Mouse (Mus musculus) cerebellum, adult 2 months (tissue): ENCODE measurements around the gene Kirrel. TPM values are rescaled to one million over a fixed set of nuclear protein-coding genes. Genes with fewer than 3 reads are reported as not detected.
"Not testable (repeated sequence)": the region's sequence is repeated elsewhere in the genome, so short reads cannot be mapped to it uniquely, and the experiment has no call there.

Experiments
- DNase-seq, 2 experiments: peaks; one replicate each; pipeline ENCODE4 v3.0.0; 2021
- H3K27ac ChIP-seq: fragments of 200-500 bp; 2 replicates; pipeline ENCODE4 v1.5.1; 2012; ENCODE audit warnings: low read length, control low read depth, inconsistent platforms; ENCODE audit not compliant: insufficient read depth
- H3K27me3 ChIP-seq: fragments of 200-500 bp; 2 replicates; pipeline ENCODE4 v1.6.1; 2012; ENCODE audit warnings: inconsistent platforms, mild to moderate bottlenecking, low read length, moderate library complexity; ENCODE audit not compliant: control insufficient read depth, insufficient read depth
- H3K4me1 ChIP-seq: fragments of 200-500 bp; 2 replicates; pipeline ENCODE4 v1.6.1; 2011; ENCODE audit warnings: low read length; ENCODE audit not compliant: control insufficient read depth, insufficient read depth
- H3K4me3 ChIP-seq: fragments of 200-500 bp; replicated peaks from 2 replicates; pipeline ENCODE3; 2011; ENCODE audit warnings: mild to moderate bottlenecking, low read depth, low read length, control low read depth; ENCODE audit not compliant: insufficient read depth
- CTCF ChIP-seq: fragments of 200-500 bp; IDR thresholded peaks from 2 replicates; pipeline ENCODE4 v1.5.1; 2011; ENCODE audit warnings: low read depth, mild to moderate bottlenecking, control low read depth, low read length, moderate library complexity, borderline replicate concordance; ENCODE audit not compliant: insufficient read depth
- POLR2A ChIP-seq: fragments of 200-500 bp; IDR thresholded peaks from 2 replicates; pipeline ENCODE4 v1.6.1; 2011; ENCODE audit warnings: low read length, control low read depth, borderline replicate concordance; ENCODE audit not compliant: insufficient read depth
- WGBS: fragments of 180-500 bp; shearing (Covaris S2); methylation state at CpG from one replicate; pipeline ENCODE4 v1.1.7; 2018; 5-methylcytosine and 5-hydroxymethylcytosine counted together
- polyA plus RNA-seq: library from polyadenylated mRNA; depleted of rRNA; stranded (reverse); fragments of >200 nt; gene quantifications from 2 replicates; pipeline ENCODE4 v1.2.3, GENCODE M21; 2012

Gene Kirrel
- polyA plus RNA-seq, 1 experiment, result 5.6 TPM

DNA sequence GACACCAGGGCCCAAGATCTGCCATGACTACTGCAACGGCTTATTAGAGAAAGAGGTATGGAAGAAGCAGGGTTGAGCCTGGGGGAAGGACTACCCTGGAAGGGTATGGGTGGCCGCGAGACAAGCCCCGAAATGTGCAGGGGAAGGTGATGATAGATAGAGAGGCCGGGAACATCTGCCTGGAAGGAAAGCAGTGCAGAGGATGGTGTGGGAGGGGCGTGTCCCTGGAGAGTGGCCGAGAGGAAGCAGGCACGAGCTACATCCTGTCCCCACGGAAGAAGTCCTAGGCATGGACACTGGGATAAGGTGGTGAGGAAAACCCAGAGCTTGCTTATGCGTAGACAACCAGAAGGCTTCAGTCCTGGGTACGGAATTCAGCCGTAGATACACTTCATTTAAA, 56.9 kb downstream of the Kirrel start:
- no peak for TF ChIP-seq CTCF
- no peak for TF ChIP-seq POLR2A
- no peak overlapping the region for H3K4me3 ChIP-seq
- no peaks in the 10 kb centered on the region for H3K27me3 ChIP-seq
- no peaks in the 10 kb centered on the region for H3K4me1 ChIP-seq
- 92% methylated on average over 12 of the region's 12 CpGs for WGBS
- DNase-seq, result no peak
- no peak overlapping the region for H3K27ac ChIP-seq

DNA sequence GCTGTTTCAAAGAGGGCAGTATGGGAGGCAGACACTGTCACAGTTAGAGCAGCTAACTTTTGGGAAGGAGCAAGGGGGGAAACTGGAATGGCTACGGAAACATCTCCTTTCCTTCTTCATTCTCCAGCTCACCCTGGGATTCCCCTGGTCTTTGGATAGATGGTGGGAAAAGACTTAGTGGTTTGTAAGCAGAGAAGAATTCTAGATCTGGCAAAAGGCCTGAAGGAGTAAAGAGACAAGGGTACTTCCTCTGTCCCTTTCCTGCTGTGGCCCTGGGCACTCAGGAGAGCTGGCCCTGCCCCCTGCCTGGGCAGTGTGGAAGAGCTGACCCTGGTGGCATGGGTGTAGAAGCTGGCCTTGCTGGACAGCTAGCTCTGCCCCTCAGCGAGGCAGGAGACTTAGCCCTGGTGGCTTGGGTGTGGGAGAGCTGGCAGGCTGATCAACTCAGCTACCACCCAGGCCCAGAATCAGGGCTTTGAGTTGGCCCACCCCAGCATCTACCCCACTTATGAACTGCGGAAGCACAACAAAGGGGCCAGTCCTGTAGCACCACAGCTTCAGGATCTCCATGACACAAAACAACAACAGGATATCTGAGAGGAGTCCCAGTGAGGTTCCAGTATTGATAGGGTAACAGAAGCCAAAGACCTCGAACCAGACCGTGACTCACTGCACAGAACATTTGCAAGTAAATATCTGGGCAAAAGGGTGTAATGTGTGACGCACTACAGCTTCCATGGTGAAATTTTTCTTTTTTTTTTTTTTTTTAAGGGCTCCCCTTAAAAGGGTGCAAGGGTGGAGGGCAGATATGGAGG, 58.6 kb downstream of the Kirrel start:
- TF ChIP-seq POLR2A (no peak), CTCF (no peak)
- no peaks in the 10 kb centered on the region for H3K27me3 ChIP-seq
- WGBS, result 87% methylated on average over 6 of the region's 6 CpGs
- no peak for DNase-seq
- no peaks in the 10 kb centered on the region for H3K4me1 ChIP-seq
- H3K27ac ChIP-seq, result no peak overlapping the region
- no peak overlapping the region for H3K4me3 ChIP-seq

DNA sequence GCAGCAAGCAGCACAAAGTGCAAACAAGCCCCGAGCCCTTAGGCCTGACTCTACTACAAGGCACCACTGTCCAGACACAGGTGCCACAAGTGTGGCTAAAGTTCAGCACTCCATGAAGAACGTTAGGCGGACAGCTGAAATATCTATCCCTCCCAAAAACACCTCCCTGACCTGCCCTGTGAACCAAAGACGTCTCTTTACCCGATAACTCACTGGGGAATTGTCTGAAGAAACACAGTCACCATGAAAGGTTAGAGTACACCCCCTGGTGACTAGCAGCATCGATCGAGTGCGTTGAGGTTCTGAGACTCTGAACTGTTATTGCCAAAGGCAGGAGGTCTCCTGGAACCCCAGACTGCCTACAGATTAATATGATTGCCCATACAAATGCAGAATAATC, 59.3 kb downstream of the Kirrel start:
- TF ChIP-seq CTCF (no peak), POLR2A (no peak)
- DNase-seq, result no peak
- no peak overlapping the region for H3K4me3 ChIP-seq
- H3K27me3 ChIP-seq, result no peaks in the 10 kb centered on the region
- no peaks in the 10 kb centered on the region for H3K4me1 ChIP-seq
- WGBS, result 79% methylated on average over 8 of the region's 8 CpGs
- no peak overlapping the region for H3K27ac ChIP-seq

DNA sequence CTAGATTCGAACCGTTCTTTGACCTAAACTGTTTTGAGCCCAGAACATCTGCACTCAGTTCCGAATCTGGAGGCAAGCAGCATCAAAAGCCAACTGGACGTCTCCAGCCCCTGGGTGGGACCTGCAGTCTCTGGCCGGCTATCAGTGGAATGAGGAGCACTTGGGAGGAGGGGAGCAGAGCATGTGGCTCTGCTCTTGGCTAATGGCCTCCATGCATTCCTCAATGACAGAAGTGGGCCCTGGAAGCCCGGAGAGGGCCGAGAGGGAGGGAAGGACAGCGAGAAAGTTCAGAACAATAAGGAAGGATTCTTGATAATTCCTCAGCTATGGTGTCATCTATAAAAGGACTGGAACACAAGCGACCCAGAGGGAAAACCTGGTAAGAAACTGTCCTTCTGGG, 59.7 kb downstream of the Kirrel start:
- Histone ChIP-seq H3K27ac (no peak overlapping the region), H3K4me3 (no peak overlapping the region), H3K4me1 (no peaks in the 10 kb centered on the region), H3K27me3 (no peaks in the 10 kb centered on the region)
- TF ChIP-seq CTCF (no peak), POLR2A (no peak)
- WGBS, result 54% methylated on average over 9 of the region's 9 CpGs
- DNase-seq, result no peak

DNA sequence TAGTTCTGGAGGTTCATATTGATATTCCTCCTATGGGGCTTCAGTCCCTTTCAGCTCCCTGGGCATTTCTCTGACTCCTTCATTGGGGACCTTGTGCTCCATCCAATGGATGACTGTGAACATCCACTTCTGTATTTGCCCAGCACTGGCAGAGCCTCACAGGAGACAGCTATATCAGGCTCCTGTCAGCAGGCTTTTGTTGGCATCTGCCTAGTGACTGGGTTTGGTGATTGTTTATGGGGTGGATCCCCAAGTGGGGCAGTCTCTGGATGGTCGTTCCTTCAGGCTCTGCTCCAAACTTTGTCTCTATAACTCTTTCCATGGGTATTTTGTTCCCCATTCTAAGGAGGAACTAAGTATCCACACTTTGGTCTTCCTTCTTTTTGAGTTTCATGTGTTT, 60.7 kb downstream of the Kirrel start:
- H3K4me1 ChIP-seq, H3K27ac ChIP-seq, H3K4me3 ChIP-seq, H3K27me3 ChIP-seq, DNase-seq: not testable (repeated sequence)
- WGBS, result 46% methylated on average over 1 of the region's 1 CpGs

DNA sequence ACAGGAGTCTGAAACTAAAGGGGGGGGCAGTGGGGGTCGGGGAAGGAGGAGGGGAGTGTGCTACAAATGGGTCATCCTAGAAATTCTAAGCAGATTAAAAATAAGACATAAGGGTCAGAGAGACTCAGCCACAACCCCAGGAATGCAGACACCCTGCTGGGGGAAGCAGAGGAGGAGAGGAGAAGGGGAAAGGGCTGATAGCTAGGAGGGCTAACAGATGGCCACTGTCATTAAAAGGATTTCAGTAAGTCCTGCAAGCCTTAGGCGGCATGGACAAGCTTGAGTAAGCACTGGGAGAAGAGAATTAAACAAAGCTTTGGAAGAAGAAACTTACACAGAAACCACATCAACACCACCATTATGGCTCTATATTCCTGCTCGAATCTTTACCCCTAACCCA, 62.3 kb downstream of the Kirrel start:
- 52% methylated on average over 3 of the region's 3 CpGs for WGBS
- no peaks in the 10 kb centered on the region for H3K4me1 ChIP-seq
- no peaks in the 10 kb centered on the region for H3K27me3 ChIP-seq

DNA sequence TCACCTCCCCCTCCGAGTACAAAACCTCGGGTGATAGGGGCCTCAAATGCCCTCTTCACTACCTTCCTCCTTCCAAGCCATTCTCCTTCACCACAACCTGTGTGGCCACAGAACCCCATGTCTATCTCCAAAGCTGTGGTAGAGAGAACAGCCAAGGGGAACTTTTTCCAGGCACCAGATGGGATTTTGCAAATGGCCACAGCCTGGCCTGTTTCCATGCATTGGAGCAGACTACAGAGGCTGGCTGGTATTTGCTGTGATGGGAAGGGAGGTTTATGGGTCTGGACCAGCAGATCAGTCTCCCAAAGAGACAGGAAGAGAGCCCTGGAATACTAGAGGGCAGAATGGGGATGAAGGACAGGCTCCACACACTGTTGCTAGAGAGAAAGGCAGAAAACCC, 69.7 kb downstream of the Kirrel start:
- WGBS, result 51% methylated on average over 2 of the region's 2 CpGs
- Histone ChIP-seq H3K27ac (no peak overlapping the region), H3K4me1 (no peaks in the 10 kb centered on the region), H3K4me3 (no peak overlapping the region), H3K27me3 (no peaks in the 10 kb centered on the region)
- TF ChIP-seq CTCF, result no peak
- TF ChIP-seq POLR2A, result no peak
- peak in 1 of 2 experiments; percentile 13 for DNase-seq

More for the DNA sequence above, 62.3 kb downstream of the Kirrel start:
- no peak overlapping the region for H3K4me3 ChIP-seq
- no peak for TF ChIP-seq CTCF
- no peak for TF ChIP-seq POLR2A
- DNase-seq, result peak in 1 of 2 experiments; percentile 14
- H3K27ac ChIP-seq, result no peak overlapping the region

DNA sequence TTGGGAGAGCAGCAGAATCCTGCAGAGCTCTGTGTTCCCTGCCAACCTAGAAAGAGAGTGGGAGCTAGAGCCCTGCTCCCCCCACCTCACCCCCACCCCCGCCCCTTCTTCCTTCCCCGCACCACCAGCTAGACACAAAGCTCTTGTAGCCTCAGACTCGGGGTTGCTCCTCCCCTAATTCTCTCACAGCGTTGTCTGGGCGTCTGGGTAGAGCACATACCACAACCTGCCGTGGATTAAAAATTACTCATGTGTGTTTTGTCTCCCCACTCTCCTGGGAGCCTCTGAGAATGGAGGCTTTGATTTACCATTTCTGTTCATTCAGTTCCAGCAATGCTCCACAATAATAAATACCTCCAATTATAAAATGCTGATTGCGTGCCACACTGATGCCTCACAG, 72.2 kb downstream of the Kirrel start:
- no peak for TF ChIP-seq CTCF
- no peak for TF ChIP-seq POLR2A
- 31% methylated on average over 7 of the region's 7 CpGs for WGBS
- Histone ChIP-seq H3K27me3 (no peaks in the 10 kb centered on the region), H3K4me1 (no peaks in the 10 kb centered on the region), H3K4me3 (no peak overlapping the region), H3K27ac (no peak overlapping the region)
- no peak for DNase-seq
